Mouse (Mus musculus) skeletal muscle tissue, adult 2 months (tissue): ENCODE measurements around the gene Prox2.

ENCODE experiments used
- DNase-seq: peaks from one replicate; pipeline ENCODE4 v3.0.0-alpha.2; 2012; ENCODE audit warnings: low read depth, low spot score

Gene Prox2

DNA sequence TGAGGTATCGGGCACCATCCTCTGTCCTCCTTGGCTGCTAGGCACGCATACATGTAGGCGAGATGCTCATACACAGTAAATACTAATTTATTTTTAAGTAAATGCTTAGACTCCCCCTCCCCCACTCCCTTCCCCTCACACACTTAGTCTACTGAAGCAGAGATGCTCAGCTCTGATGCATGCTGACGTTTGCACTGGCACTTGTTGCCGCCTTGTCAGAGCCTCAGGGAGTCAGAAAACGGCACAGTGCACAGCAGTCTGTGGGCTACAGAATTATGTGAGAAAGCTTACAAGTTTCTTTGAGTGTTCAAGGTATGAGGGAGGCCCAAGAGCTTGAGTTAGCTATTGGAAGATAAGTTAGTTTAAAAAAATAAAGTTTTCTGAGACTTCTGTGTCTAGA is 20.8 kb upstream of the Prox2 start:
- no peak for DNase-seq

DNA sequence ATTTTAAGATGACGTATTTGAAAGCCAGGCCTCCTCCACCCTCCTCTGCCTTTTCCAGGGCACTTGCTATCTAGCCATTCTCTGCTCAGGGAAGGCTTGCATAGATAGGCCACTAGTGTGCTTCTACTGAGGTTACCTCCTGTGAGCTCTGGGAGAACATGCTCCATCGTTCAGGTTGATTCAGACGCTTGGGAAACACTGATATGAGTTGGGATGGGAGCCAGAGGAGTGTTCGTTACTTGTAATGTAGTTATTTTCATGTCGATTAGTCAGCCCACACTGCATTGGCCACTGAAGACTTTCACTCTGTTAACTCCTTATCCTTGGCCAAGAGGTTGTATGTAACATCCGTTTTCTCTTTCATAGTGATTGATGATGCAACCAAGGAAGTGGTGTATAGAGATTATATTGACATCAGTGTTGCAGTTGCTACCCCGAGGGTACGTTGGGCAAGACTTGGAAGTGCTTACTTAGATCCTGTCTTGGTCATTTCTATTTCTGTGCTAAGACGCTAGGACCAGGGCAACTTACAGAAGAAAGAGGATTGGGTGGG is 18.9 kb upstream of the Prox2 start:
- no peak for DNase-seq

DNA sequence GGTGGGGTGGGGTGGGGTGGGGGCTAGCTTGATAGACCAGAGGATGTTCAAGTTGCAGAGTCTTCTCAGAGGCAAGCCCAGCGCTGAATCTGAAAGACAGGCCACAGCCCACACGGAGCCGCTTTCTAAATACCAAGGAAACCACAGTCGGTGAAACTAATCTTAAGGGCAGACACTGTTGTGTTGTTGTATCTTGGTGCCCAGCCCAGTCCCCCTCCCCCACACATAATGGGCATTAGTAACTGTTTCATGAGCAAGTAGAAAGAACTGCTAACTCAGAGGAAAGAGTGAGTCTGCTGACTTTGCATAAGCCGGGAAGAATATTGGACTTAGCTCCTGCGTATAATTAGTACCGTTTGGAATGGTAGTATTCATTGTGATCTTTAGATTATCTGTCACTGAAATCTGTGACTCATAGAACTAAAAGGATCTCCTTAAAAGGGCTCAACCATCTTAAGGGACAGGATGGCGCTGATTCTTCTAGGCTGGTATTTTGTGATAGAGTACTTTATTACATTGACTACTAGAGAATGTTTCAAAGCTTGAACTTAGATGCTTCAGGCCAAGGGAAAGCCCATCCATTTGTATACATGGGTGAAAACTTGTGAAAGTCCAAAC is 16.5 kb upstream of the Prox2 start:
- no peak for DNase-seq

DNA sequence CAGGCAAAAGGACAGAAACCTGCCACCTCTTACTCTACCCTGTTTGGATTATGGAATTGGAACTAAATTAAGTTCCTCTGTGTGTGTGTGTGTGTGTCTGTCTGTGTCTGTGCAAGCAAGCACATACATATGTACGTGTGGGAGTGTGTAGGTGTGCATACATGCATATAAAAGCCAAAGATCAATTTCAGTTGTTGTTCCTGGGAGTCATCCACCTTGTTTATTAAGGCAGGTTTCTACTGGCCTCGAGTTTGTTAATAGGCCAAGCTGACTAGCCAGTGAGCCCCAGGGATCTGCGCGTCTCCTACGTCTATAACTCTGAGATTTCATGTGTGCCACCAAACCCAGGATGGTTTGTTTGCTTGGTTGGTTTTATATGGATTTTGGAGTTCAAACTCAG is 14.2 kb upstream of the Prox2 start:
- DNase-seq, result no peak

DNA sequence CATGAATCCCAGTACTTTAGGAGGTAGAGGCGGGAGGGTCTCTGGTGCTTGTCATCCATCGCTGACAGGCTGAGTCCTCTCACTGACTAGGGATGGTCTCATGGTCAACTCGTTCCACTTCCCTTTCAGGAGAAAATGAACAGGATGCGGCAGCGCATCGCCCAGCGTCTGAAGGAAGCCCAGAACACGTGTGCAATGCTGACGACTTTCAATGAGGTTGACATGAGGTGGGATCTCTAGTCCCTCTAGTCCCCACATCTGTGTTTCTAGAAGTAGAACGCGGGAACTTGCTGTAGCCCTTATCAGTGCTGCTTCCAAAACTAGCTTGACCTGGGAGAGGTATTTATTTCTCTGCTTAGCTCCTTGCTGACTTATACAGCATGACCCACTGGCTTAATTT is 13.1 kb upstream of the Prox2 start:
- no peak for DNase-seq

DNA sequence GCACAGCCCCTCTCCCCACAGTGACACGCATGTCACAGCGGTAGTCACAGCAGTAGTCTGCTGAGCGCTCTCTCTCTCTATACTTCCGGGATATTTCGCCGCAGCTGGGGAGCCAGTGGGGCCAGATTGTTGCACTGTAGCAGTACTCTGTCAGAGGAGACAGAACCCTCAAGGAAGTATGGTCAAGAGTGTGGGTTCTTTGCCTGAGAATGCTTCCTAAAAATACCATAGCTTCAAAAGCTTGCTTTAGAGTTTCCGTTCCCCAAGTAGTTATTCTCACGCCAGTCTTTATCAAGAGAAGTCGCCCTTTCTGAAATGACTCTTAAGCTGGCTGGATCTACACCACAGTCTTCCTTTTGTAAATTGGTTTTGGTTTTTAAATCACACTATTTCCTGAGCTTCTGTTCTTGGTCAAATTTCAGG is 12.6 kb upstream of the Prox2 start:
- no peak for DNase-seq

DNA sequence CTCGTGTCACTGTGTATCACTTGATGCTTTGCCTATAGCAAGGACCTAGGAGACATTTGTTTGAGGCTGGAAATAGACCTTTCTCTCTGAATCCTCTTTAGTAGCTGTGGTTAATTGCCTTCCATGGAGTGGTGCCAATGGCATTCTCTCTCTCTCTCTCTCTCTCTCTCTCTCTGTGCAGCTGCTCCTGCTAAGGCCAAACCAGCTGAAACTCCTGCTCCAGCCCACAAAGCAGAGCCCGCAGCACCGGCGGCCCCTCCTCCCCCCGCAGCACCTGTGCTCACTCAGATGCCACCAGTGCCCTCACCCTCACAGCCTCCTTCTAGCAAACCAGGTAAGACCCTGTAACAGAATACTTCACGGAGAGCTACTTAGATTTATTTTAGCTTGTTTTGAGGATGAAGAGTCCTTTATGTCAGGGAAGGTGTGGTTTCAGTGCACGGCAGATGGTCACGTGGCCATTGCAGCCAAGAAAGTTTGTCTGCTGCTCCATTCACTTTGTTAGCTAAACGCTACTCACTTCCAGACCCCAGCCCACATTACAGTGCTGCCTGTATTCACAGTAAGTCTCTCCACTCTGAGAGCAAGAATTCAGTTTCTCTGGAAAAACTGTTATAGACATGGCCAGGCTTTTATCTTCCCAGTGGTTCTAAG is 11.4 kb upstream of the Prox2 start:
- no peak for DNase-seq

DNA sequence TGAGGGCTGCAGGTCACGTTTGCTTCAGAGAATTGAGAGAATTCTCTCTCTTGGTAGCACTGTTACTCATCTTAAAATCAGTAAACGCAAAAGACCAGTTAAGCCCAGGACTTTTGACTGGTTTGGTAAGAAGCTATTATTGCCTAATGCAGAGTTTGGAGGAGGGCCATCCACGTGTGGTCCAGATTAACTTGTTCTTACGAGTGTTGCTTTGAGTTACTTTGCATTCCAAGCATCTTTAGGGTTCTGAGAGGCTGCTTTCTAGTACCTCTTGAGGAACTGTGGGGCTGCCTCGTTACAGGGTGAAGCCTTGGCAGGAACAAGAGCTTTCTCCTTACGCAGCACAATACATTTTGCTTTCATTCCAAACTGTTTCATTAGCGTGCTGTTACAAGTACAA is 5.1 kb upstream of the Prox2 start:
- DNase-seq, result no peak

DNA sequence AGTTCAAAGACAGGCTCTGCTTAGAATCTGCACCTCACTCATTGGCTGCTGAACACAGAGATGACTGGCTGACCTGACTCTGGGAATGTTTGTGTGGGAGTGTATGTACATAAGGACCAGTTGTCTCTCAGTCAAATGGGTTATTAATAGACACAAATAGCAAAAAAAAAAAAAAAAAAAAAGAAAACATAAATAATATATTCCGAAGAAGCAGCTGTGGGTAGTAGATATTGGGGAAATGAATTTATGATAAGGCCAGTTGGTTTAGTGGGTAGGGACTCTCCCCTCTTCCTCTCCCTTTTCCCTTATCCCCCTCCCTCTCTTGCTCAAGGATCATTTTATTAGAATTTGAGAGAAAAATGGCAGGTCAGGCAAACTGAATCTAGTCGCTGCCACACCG is 3.4 kb upstream of the Prox2 start:
- DNase-seq, result no peak

DNA sequence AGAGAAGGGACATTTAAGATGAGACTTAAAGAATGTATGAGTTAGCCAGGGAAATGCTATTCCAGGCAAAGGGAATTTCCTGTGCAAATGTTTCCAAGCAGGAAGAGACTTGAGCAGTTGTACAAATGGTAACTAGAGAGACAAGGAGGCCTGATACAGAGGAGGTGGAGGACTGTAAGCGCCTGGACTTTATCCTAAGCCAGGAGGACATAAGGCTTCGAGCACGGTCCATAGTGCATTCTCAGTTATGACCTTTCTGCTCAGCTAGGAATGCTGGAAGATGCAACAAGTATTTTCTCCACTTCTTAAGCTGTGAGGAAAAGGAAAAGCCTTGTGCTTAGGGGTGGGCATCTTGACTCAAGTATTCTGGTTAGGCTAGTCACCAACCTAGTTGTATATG is 2.8 kb upstream of the Prox2 start:
- no peak for DNase-seq

DNA sequence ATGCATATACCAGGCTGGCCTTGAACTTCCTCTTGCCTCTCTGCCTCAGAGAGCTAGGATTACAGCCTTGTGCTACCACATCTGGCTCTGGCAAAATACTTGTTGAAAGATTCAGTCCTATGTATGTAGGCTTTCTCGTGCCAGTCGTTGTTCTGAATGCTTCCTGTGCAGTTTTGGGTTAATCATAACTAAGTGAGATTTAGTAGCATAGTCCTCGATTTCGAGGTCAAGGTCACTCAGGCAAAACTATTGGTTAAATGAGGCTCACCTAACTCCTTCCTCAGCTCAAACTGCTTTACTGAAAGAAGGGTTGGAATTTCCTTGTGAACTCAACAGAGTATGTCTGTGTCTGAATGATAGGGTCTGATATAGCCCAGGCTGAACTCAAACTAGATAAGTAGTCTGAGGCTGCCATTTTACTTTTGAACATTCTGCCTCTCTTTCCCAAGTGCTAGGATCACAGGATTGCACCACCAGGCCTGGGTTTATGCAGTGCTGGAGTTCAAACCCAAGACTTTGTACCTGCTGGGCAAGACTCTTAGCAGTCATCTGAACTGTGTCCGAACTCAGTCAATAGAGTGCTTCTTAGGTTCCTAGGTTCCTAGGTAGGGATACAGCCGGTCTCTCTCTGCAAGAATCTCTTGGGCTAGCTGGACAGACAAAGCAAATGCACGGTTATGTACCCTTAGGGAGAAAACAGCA is 2.1 kb upstream of the Prox2 start:
- no peak for DNase-seq

DNA sequence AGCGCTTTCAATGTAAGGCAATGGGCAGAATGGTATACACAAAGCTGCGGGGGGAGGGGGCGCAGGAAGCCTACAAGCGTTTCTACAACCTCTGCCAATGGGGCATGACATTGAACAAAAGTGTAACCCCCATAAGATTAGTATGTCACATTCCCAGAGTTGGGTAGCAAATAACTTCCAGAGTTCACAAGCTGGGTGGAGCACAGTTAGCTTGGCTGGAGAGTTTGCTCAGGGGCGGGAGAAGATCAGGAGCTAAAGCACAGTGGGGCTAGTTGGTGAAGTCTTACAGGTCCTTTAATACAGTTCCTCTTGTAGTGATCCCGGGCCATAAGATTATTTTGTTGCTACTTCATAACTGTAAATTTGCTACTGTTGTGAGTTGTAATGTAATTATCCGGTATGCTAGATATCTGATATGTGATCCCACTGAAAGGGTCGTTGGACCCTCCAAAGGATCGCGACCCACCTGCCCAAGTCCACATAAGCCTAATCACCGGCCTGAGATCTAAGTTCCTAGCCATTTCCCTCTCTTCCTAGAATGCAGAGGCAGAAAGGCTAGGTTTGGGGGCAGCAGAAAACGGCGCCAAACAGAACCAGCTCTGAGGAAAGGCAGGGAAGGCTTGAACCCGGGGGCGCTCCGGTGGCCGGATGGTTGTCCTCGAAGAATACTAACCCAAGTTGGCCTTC is 405 bp downstream of the Prox2 start:
- peak; percentile 30 for DNase-seq

DNA sequence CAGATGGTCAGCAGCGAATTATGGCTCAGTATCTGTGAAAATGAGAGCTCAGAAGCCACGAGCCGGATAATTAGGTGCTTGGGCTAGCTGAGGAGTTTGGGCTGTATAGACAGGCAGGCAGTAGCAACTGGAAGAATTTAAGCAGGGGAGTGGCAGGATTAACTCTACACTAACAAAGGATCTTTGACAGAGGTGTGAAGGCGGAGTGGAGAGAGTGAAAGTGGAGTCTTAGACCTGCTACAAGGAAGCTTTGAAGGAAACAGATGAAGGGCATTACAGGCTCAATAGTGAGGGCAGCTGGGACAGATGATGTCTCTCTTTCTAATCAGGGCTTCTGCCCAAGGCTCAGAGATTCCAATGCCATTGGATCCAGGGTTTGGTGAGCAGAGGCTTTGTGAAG is 1.1 kb downstream of the Prox2 start:
- no peak for DNase-seq

DNA sequence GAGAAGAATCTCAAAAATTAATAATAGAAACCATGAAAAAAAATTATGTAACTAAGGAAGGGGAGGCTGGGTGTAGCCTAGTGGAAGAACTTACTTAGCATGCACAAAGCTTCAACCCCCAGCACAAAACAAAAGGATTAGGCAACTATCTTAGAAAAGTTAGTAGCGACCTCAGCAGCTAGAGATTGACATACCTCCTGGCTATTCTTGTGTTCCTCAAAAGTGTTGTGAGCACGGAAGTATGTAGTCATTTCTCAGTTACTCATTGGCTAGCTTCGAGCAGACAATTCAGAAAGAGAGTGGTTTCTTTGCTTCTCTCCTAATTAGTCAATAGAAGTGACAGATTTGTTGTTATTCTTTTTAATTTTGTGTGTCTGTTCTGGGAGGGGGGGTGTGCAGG is 1.9 kb downstream of the Prox2 start:
- DNase-seq, result no peak

DNA sequence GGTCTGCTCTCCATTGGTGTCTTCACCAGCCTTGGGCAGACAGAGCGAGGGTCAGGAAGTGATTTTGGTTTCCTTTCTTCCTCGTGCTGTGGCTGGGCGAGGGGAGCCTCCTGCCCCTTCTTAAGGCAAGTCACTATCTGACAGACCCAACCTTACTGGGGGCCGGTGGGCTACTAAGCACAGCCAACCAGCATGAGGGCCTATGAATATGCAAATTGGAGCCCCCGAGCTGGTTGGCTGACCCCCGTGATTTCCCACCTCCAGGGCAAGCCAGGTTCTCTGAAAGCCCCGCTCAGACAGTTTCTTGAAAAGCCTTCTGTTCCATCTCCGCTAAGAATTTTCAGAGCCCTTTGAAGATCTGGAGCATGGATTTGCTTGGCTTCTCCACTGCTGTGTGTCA is 4.3 kb downstream of the Prox2 start:
- no peak for DNase-seq

DNA sequence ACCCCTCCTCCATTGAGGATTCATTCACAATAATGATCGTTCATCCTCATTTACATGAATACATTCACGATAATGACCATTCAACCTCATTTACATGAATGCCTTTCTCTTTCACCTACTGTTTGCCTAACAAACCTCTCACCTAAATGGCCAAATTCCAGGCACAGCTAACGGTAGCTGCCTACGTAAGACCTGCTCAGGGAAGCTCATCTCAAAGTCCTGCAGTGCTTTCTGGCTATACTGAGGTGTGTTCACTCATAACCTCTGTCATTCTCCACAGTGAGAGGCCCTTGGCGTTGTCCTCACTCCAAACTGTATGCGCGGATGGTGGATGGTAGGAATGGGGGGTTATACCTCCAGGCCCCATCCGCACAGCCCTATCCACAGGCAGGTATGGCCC is 5.8 kb downstream of the Prox2 start:
- no peak for DNase-seq

DNA sequence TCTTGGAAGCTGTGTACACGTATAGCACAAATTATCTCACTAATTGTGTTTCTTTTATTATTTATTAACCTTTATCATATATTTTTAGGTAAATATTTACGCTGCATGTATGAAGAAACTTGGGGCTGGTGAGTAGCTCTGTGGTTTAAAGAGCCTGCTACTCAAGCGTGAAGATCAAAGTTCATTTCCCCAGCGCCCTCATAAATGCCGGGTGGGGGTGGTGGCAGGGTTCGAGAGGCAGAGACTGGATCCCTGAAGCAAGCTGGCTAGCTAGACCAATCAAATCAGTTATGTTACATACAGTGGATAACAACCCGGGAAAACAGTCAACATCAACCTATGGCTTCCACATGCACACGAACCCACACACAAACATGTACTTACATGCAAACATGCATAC is 7.5 kb downstream of the Prox2 start:
- no peak for DNase-seq

DNA sequence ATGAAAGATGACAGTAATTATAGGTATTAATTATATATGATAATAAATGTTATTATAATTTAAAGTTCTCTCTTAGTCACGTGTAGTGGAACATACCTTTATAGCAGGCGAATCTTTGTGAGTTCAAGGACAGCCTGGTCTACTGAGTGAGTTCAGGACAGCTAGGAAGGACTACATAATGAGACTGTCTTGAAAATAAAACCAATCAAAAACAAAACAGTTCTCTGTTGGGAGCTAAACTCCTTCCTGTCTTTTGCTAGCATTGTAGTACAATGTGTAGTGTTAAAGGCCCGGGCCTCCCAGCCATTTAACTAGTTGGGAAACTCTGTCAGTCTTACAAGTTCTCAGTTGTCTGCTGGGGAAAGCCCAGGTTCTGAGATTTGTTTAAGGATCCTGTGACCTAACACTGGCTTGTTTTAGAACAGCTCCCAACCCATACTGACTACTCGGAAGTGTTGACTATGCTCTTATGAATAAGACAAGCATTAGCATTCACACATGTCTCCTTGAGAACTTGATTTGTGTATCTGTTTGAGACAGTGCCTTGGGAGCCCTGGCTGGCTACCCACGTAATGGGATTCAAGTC is 8.9 kb downstream of the Prox2 start:
- DNase-seq, result no peak

DNA sequence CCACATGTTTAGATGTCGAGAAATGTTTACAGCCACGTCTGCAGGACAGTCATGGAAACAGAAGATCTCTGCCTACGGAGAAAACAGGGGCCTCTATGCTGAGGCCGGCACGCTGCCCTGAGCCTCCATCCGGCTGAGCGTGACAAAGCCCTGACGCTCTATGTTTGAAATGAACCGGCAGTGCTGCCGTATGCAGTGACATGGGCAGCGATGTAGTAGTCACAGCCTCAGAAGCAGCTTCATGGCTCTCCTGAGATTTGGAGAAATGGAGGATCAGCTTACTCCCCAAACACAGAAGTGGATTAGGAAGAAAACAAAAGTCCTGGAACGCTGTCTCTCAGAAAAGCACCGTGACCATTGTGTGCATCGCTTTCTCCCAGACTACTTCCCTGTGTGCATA is 9.6 kb downstream of the Prox2 start:
- DNase-seq, result no peak

DNA sequence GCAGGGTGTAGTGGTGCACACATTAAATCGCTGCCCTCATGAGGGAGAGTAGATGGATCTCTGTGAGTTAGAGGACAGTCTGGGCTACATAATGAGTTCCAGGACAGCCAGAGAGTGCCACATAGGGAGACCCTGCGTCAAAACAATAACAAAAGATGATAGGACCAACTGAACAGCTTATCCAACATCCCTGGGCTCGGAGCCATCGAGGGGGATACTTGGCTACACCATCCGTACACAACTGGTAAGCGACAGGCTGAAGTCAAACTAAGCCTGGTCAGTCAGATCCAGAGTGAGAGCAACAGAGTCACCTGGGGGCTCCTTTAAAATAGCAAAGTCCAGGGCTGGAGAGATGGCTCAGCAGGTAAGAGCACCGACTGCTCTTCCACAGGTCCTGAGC is 14.7 kb downstream of the Prox2 start:
- DNase-seq, result no peak

DNA sequence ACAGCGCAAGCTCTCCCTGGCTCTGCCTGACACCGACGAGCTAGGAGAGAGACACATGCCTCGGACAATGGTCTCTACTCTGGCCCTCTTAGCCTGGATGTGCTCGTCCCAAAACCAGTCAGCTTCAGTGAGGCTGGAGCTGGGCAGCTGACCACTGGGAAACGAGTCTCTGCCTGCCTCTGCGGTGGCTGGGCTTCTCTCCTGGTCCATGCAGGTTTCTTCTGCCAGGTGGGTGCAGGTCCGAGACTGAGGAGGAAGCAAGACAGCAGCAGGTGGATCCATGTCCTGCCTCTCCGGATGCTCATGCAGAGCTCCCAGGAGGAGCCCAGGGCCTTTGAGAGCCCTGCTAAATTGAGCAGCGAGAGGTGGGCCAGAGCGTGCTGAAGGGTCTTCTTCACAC is 15.4 kb downstream of the Prox2 start:
- no peak for DNase-seq

DNA sequence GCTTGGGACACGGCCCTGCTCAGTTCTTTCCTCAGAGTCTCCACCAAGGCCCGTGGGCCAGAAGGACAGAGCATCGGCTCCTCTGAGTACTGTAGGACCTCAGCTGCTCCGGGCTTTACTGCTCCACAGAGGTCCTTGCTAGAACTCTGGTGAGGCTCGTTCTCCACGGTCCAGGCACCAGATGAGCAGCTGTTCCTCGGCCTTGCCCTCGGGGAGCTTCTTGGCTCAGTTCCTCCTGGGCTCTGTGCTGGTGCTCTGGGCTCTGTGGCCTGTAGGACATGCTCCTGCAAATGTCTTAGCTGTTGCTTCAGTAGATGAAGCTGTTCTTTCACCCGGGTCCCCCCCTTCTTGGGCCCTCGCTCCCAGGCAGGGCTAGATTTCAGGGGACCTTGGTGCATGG is 15.9 kb downstream of the Prox2 start:
- peak; percentile 51 for DNase-seq
